In genomic region chr9:80197233-80197632, GRCm38 (mm10) we compare ENCODE assay signal across 17 mouse cellular contexts. TPM values are rescaled to one million over a fixed set of nuclear protein-coding genes. Genes with fewer than 3 reads are reported as not detected.
DNase-seq lines count a peak whose midpoint lies in the region; ATAC-seq lines count a peak whose summit lies in the region.
"Had no signal": no experiment of that assay in that cellular context is flagged by ENCODE, and none has a peak within 500 bp of the region (broad histone marks: within the 10 kb centered on the region; RNA-seq: fewer than 3 reads in every experiment).

No protein-coding gene starts in this region.

- H3K36me3 ChIP-seq in hindbrain, embryonic 10.5 days: no peaks in the 10 kb centered on the region
- H3K36me3 ChIP-seq in hindbrain, embryonic 13.5 days: no peaks in the 10 kb centered on the region
- H3K36me3 ChIP-seq in forebrain, embryonic 12.5 days (replicated peaks): no peaks in the 10 kb centered on the region
- H3K36me3 ChIP-seq in hindbrain, embryonic 14.5 days (replicated peaks; ENCODE audit: control insufficient read depth, insufficient read depth): no peaks in the 10 kb centered on the region
- H3K36me3 ChIP-seq in midbrain, embryonic 15.5 days (replicated peaks): no peaks in the 10 kb centered on the region
- no peaks in the 10 kb centered on the region for H3K36me3 ChIP-seq in neural tube, embryonic 15.5 days
- H3K36me3 ChIP-seq: heart, embryonic 10.5 days; stomach, embryonic 15.5 days had no signal

- 46% methylated on average over 6 of the region's 6 CpGs for WGBS in hindbrain, embryonic 10.5 days
- 21% methylated on average over 6 of the region's 6 CpGs for WGBS in hindbrain, embryonic 13.5 days
- whole genome bisulfite sequencing in forebrain, embryonic 12.5 days: 22% methylated on average over 6 of the region's 6 CpGs
- WGBS in hindbrain, embryonic 14.5 days: 21% methylated on average over 6 of the region's 6 CpGs
- 16% methylated on average over 6 of the region's 6 CpGs for WGBS in midbrain, embryonic 15.5 days
- WGBS in neural tube, embryonic 15.5 days: 31% methylated on average over 6 of the region's 6 CpGs

- peak overlapping the region; percentile 57 for H3K27ac ChIP-seq in hindbrain, embryonic 10.5 days
- no peak overlapping the region for H3K27ac ChIP-seq in hindbrain, embryonic 13.5 days
- no peak overlapping the region for H3K27ac ChIP-seq in forebrain, embryonic 12.5 days
- peak overlapping the region; percentile 11; the same call in 1 of the 2 replicates for H3K27ac ChIP-seq in hindbrain, embryonic 14.5 days
- H3K27ac ChIP-seq in midbrain, embryonic 15.5 days: no peak overlapping the region
- no peak overlapping the region; the same call in 1 of the 2 replicates for H3K27ac ChIP-seq in neural tube, embryonic 15.5 days (replicated peaks)
- H3K27ac ChIP-seq: heart, embryonic 10.5 days; left cerebral cortex, adult 2 months; liver, embryonic 14.5 days; stomach, embryonic 15.5 days had no signal

- H3K9ac ChIP-seq in hindbrain, embryonic 13.5 days: no peak overlapping the region
- H3K9ac ChIP-seq in forebrain, embryonic 12.5 days: no peak overlapping the region
- no peak overlapping the region for H3K9ac ChIP-seq in hindbrain, embryonic 14.5 days
- H3K9ac ChIP-seq in midbrain, embryonic 15.5 days: no peak overlapping the region
- no peak overlapping the region for H3K9ac ChIP-seq in neural tube, embryonic 15.5 days (replicated peaks)
- H3K9ac ChIP-seq: liver, embryonic 14.5 days; stomach, embryonic 15.5 days had no signal

- H3K4me3 ChIP-seq in hindbrain, embryonic 10.5 days: no peak overlapping the region
- no peak overlapping the region for H3K4me3 ChIP-seq in hindbrain, embryonic 13.5 days
- H3K4me3 ChIP-seq in forebrain, embryonic 12.5 days (replicated peaks): no peak overlapping the region
- H3K4me3 ChIP-seq in hindbrain, embryonic 14.5 days (replicated peaks; ENCODE audit: low read length): no peak overlapping the region
- H3K4me3 ChIP-seq in midbrain, embryonic 15.5 days: no peak overlapping the region
- H3K4me3 ChIP-seq in neural tube, embryonic 15.5 days (replicated peaks): no peak overlapping the region
- H3K4me3 ChIP-seq: erythroblast, embryonic 14.5 days; heart, embryonic 10.5 days; left cerebral cortex, adult 2 months; stomach, embryonic 15.5 days had no signal

- H3K4me2 ChIP-seq in hindbrain, embryonic 13.5 days: no peak overlapping the region
- H3K4me2 ChIP-seq in forebrain, embryonic 12.5 days: no peak overlapping the region
- no peak overlapping the region for H3K4me2 ChIP-seq in hindbrain, embryonic 14.5 days (replicated peaks)
- H3K4me2 ChIP-seq in midbrain, embryonic 15.5 days: no peak overlapping the region
- no peak overlapping the region for H3K4me2 ChIP-seq in neural tube, embryonic 15.5 days
- H3K4me2 ChIP-seq: stomach, embryonic 15.5 days had no signal

- no peak for ATAC-seq in hindbrain, embryonic 13.5 days (ENCODE audit: low FRiP score)
- peak; percentile 47; the same call in 1 of the 2 replicates for ATAC-seq in forebrain, embryonic 12.5 days (ENCODE audit: low FRiP score)
- no peak for ATAC-seq in hindbrain, embryonic 14.5 days (ENCODE audit: low FRiP score)
- peak; percentile 41; the same call in 1 of the 2 replicates for ATAC-seq in midbrain, embryonic 15.5 days (replicated peaks)
- no peak for ATAC-seq in neural tube, embryonic 15.5 days (ENCODE audit: low FRiP score)
- ATAC-seq: inflammation-experienced regulatory T-cells, adult 6 months had no signal

- no peak for DNase-seq in hindbrain, embryonic 10.5 days (ENCODE audit: low spot score)
- DNase-seq in hindbrain, embryonic 14.5 days (ENCODE audit: low spot score): no peak
- no peak for DNase-seq in adrenal gland, adult 18-20 months (ENCODE audit: low spot score in 2 of 2)
- DNase-seq: cerebellum, postnatal 10 days; gastrocnemius, postnatal 36 days; heart, postnatal 14 days; thymus, adult 2 months had no signal

- H3K4me1 ChIP-seq in hindbrain, embryonic 10.5 days (replicated peaks): peaks cover 20% of the 10 kb centered on the region
- H3K4me1 ChIP-seq in hindbrain, embryonic 13.5 days (replicated peaks): peaks cover 14% of the 10 kb centered on the region
- H3K4me1 ChIP-seq in forebrain, embryonic 12.5 days: peaks cover 28% of the 10 kb centered on the region
- peaks cover 7% of the 10 kb centered on the region; the same call in 1 of the 2 replicates for H3K4me1 ChIP-seq in hindbrain, embryonic 14.5 days (replicated peaks; ENCODE audit: control insufficient read depth, insufficient read depth, low read length)
- H3K4me1 ChIP-seq in midbrain, embryonic 15.5 days: peaks cover 14% of the 10 kb centered on the region
- peaks cover 9% of the 10 kb centered on the region for H3K4me1 ChIP-seq in neural tube, embryonic 15.5 days

- H3K27me3 ChIP-seq in hindbrain, embryonic 10.5 days (ENCODE audit: insufficient read depth, poor library complexity, severe bottlenecking): no peaks in the 10 kb centered on the region
- no peaks in the 10 kb centered on the region for H3K27me3 ChIP-seq in hindbrain, embryonic 13.5 days
- 0 out of 2 replicates have a peak, but pooled peaks cover 3% of the 10 kb centered on the region for H3K27me3 ChIP-seq in forebrain, embryonic 12.5 days
- no peaks in the 10 kb centered on the region for H3K27me3 ChIP-seq in hindbrain, embryonic 14.5 days (ENCODE audit: control insufficient read depth, insufficient read depth, low read length)
- H3K27me3 ChIP-seq in midbrain, embryonic 15.5 days (replicated peaks): no peaks in the 10 kb centered on the region
- H3K27me3 ChIP-seq in neural tube, embryonic 15.5 days (replicated peaks): no peaks in the 10 kb centered on the region
- H3K27me3 ChIP-seq: stomach, embryonic 15.5 days had no signal

- no peaks in the 10 kb centered on the region for H3K9me3 ChIP-seq in hindbrain, embryonic 10.5 days
- no peaks in the 10 kb centered on the region for H3K9me3 ChIP-seq in hindbrain, embryonic 13.5 days
- no peaks in the 10 kb centered on the region for H3K9me3 ChIP-seq in forebrain, embryonic 12.5 days
- no peaks in the 10 kb centered on the region for H3K9me3 ChIP-seq in hindbrain, embryonic 14.5 days (ENCODE audit: control insufficient read depth, low read length)
- no peaks in the 10 kb centered on the region for H3K9me3 ChIP-seq in midbrain, embryonic 15.5 days
- H3K9me3 ChIP-seq in neural tube, embryonic 15.5 days (replicated peaks): no peaks in the 10 kb centered on the region
- H3K9me3 ChIP-seq: heart, embryonic 10.5 days; stomach, embryonic 15.5 days had no signal

RNA-seq across cellular contexts. Expression of gene Myo6, which starts 32.4 kb away (rescaled TPM):
- polyA plus RNA-seq in hindbrain, embryonic 10.5 days (2016; fragmentation: Nextera tagmentation; extraction: Ambion mirVana): 8.8 and 11.2 TPM in 2 replicates
- polyA plus RNA-seq in hindbrain, embryonic 13.5 days (2015; fragmentation: Nextera tagmentation; extraction: Ambion mirVana): 19.1 and 19.7 TPM in 2 replicates
- 13.5 and 15.1 TPM in 2 replicates for polyA plus RNA-seq in forebrain, embryonic 12.5 days (2016; fragmentation: Nextera tagmentation; extraction: Ambion mirVana)
- 27.9 and 30.2 TPM in 2 replicates for polyA plus RNA-seq in hindbrain, embryonic 14.5 days (2014; fragmentation: Nextera tagmentation; extraction: Ambion mirVana)
- polyA plus RNA-seq in midbrain, embryonic 15.5 days (2015; fragmentation: Nextera tagmentation; extraction: Ambion mirVana): 18.1 and 19.3 TPM in 2 replicates
- 10 to 100 TPM; 26.1 to 30.2 TPM for total RNA-seq in adrenal gland, adult 18-20 months (2021)
- 18.1 and 25.7 TPM in 2 replicates for polyA plus RNA-seq in neural tube, embryonic 15.5 days (2015; fragmentation: Nextera tagmentation; extraction: Ambion mirVana)

Comparison
In these comparisons a context has a peak if more than half of its experiments do, and no peak if none do; other contexts are left out.
1. H3K27ac ChIP-seq: peak in hindbrain, embryonic 10.5 days (single experiment) and hindbrain, embryonic 14.5 days (single experiment); none in hindbrain, embryonic 13.5 days (single experiment), forebrain, embryonic 12.5 days (single experiment), midbrain, embryonic 15.5 days (single experiment) and neural tube, embryonic 15.5 days (single experiment).
2. ATAC-seq: peak in forebrain, embryonic 12.5 days (single experiment) and midbrain, embryonic 15.5 days (single experiment); none in hindbrain, embryonic 13.5 days (single experiment), hindbrain, embryonic 14.5 days (single experiment) and neural tube, embryonic 15.5 days (single experiment).